Mouse (Mus musculus): ENCODE measurements at regions not wholly inside any gene's neighbourhood (a gene's known extent, or its start where the extent isn't known, plus 50 kb on each side); places are given as distances from the start of the nearest gene placed in this dataset.

- TF ChIP-seq POLR2A (IDR thresholded peaks at IDR 0.05; ENCODE audit: low read depth, low read length) (no peak), CTCF (IDR thresholded peaks at IDR 0.05; ENCODE audit: extremely low read depth, insufficient read depth, insufficient read length, insufficient replicate concordance) (no peak)
Observed at GRCm38 (mm10) chr5:3211284-3211683, 130.0 kb upstream of the Cdk6 start.
